Mouse (Mus musculus): ENCODE measurements at regions not wholly inside any gene's neighbourhood (a gene's known extent, or its start where the extent isn't known, plus 50 kb on each side); places are given as distances from the start of the nearest gene placed in this dataset.

- no peak for TF ChIP-seq POLR2A (IDR thresholded peaks at IDR 0.05; ENCODE audit: borderline replicate concordance, extremely low read depth, insufficient read depth, insufficient read length, poor library complexity, severe bottlenecking)
- TF ChIP-seq CTCF (IDR thresholded peaks at IDR 0.05; ENCODE audit: borderline replicate concordance, extremely low read depth, insufficient read depth, insufficient read length), result no peak
- peak; percentile 90 for DNase-seq (ENCODE audit: low read depth)
These were observed 102.0 kb upstream of the Klf7 start for GRCm38 (mm10) chr1:64223779-64224687.

- no peak for TF ChIP-seq CTCF (IDR thresholded peaks at IDR 0.05; ENCODE audit: borderline replicate concordance, extremely low read depth, insufficient read depth, insufficient read length)
- no peak for TF ChIP-seq POLR2A (IDR thresholded peaks at IDR 0.05; ENCODE audit: borderline replicate concordance, extremely low read depth, insufficient read depth, insufficient read length, poor library complexity, severe bottlenecking)
- no peak for DNase-seq (ENCODE audit: low read depth)
These were observed 100.4 kb upstream of the Klf7 start for GRCm38 (mm10) chr1:64222475-64222874.

- TF ChIP-seq POLR2A (IDR thresholded peaks at IDR 0.05; ENCODE audit: borderline replicate concordance, extremely low read depth, insufficient read depth, insufficient read length, poor library complexity, severe bottlenecking) (no peak), CTCF (IDR thresholded peaks at IDR 0.05; ENCODE audit: borderline replicate concordance, extremely low read depth, insufficient read depth, insufficient read length) (no peak)
- peak; percentile 91 for DNase-seq (ENCODE audit: low read depth)
These were observed 98.4 kb upstream of the Klf7 start for GRCm38 (mm10) chr1:64220486-64220885.

- DNase-seq (ENCODE audit: low read depth), result peak; percentile 36
- TF ChIP-seq CTCF (IDR thresholded peaks at IDR 0.05; ENCODE audit: borderline replicate concordance, extremely low read depth, insufficient read depth, insufficient read length), result no peak
- no peak for TF ChIP-seq POLR2A (IDR thresholded peaks at IDR 0.05; ENCODE audit: borderline replicate concordance, extremely low read depth, insufficient read depth, insufficient read length, poor library complexity, severe bottlenecking)
These were observed 98.0 kb upstream of the Klf7 start for GRCm38 (mm10) chr1:64220040-64220439.

- DNase-seq (ENCODE audit: low read depth), result no peak
- TF ChIP-seq CTCF (IDR thresholded peaks at IDR 0.05; ENCODE audit: borderline replicate concordance, extremely low read depth, insufficient read depth, insufficient read length) (no peak), POLR2A (IDR thresholded peaks at IDR 0.05; ENCODE audit: borderline replicate concordance, extremely low read depth, insufficient read depth, insufficient read length, poor library complexity, severe bottlenecking) (no peak)
These were observed 93.6 kb upstream of the Klf7 start for GRCm38 (mm10) chr1:64215646-64216045.

- no peak for DNase-seq (ENCODE audit: low read depth)
- TF ChIP-seq POLR2A (IDR thresholded peaks at IDR 0.05; ENCODE audit: borderline replicate concordance, extremely low read depth, insufficient read depth, insufficient read length, poor library complexity, severe bottlenecking), result no peak
- no peak for TF ChIP-seq CTCF (IDR thresholded peaks at IDR 0.05; ENCODE audit: borderline replicate concordance, extremely low read depth, insufficient read depth, insufficient read length)
These were observed 87.0 kb upstream of the Klf7 start for GRCm38 (mm10) chr1:64209131-64209530.

GRCm38 (mm10) chr1:64200387-64201023 lies 78.4 kb upstream of the Klf7 start:
- DNase-seq (ENCODE audit: low read depth), result peak; percentile 84
- no peak for TF ChIP-seq CTCF (IDR thresholded peaks at IDR 0.05; ENCODE audit: borderline replicate concordance, extremely low read depth, insufficient read depth, insufficient read length)
- no peak for TF ChIP-seq POLR2A (IDR thresholded peaks at IDR 0.05; ENCODE audit: borderline replicate concordance, extremely low read depth, insufficient read depth, insufficient read length, poor library complexity, severe bottlenecking)

GRCm38 (mm10) chr1:64198781-64199180 lies 76.7 kb upstream of the Klf7 start:
- TF ChIP-seq POLR2A (IDR thresholded peaks at IDR 0.05; ENCODE audit: borderline replicate concordance, extremely low read depth, insufficient read depth, insufficient read length, poor library complexity, severe bottlenecking), result no peak
- TF ChIP-seq CTCF (IDR thresholded peaks at IDR 0.05; ENCODE audit: borderline replicate concordance, extremely low read depth, insufficient read depth, insufficient read length), result no peak

GRCm38 (mm10) chr1:64198322-64198721 lies 76.2 kb upstream of the Klf7 start:
- no peak for TF ChIP-seq POLR2A (IDR thresholded peaks at IDR 0.05; ENCODE audit: borderline replicate concordance, extremely low read depth, insufficient read depth, insufficient read length, poor library complexity, severe bottlenecking)
- TF ChIP-seq CTCF (IDR thresholded peaks at IDR 0.05; ENCODE audit: borderline replicate concordance, extremely low read depth, insufficient read depth, insufficient read length), result no peak
- no peak for DNase-seq (ENCODE audit: low read depth)

More at GRCm38 (mm10) chr1:64198781-64199180, 76.7 kb upstream of the Klf7 start:
- DNase-seq (ENCODE audit: low read depth), result peak; percentile 35

- TF ChIP-seq CTCF (IDR thresholded peaks at IDR 0.05; ENCODE audit: borderline replicate concordance, extremely low read depth, insufficient read depth, insufficient read length), result no peak
- TF ChIP-seq POLR2A (IDR thresholded peaks at IDR 0.05; ENCODE audit: borderline replicate concordance, extremely low read depth, insufficient read depth, insufficient read length, poor library complexity, severe bottlenecking), result no peak
- DNase-seq (ENCODE audit: low read depth), result peak; percentile 75
These were observed 73.9 kb upstream of the Klf7 start for GRCm38 (mm10) chr1:64195970-64196491.

GRCm38 (mm10) chr1:64195294-64195693 lies 73.2 kb upstream of the Klf7 start:
- TF ChIP-seq CTCF (IDR thresholded peaks at IDR 0.05; ENCODE audit: borderline replicate concordance, extremely low read depth, insufficient read depth, insufficient read length) (no peak), POLR2A (IDR thresholded peaks at IDR 0.05; ENCODE audit: borderline replicate concordance, extremely low read depth, insufficient read depth, insufficient read length, poor library complexity, severe bottlenecking) (no peak)
- no peak for DNase-seq (ENCODE audit: low read depth)
